Mouse (Mus musculus): ENCODE measurements at regions not wholly inside any gene's neighbourhood (a gene's known extent, or its start where the extent isn't known, plus 50 kb on each side); places are given as distances from the start of the nearest gene placed in this dataset.

- H3K27me3 ChIP-seq (replicated peaks) = no peaks in the 10 kb centered on the region
- 43% methylated on average over 6 of the region's 6 CpGs for WGBS
- H3K27ac ChIP-seq = no peak overlapping the region
- no peak overlapping the region for H3K9ac ChIP-seq
- H3K9me3 ChIP-seq = no peaks in the 10 kb centered on the region
- ATAC-seq (ENCODE audit: low FRiP score, low read depth) = no peak
- H3K4me3 ChIP-seq = no peak overlapping the region
- H3K4me2 ChIP-seq (replicated peaks) = no peak overlapping the region
- no peaks in the 10 kb centered on the region for H3K36me3 ChIP-seq
- H3K4me1 ChIP-seq = 0 out of 2 replicates have a peak, but pooled peaks cover 3% of the 10 kb centered on the region
Measured at GRCm38 (mm10) chr12:71401621-71402416, 92.1 kb downstream of the Dact1 start.

GRCm38 (mm10) chr12:71407294-71407693 is 97.6 kb downstream of the Dact1 start:
- no peak for ATAC-seq (ENCODE audit: low FRiP score, low read depth)
- Histone ChIP-seq H3K27ac (no peak overlapping the region), H3K9me3 (no peaks in the 10 kb centered on the region), H3K36me3 (no peaks in the 10 kb centered on the region), H3K27me3 (replicated peaks) (0 out of 2 replicates have a peak, but pooled peaks cover 3% of the 10 kb centered on the region), H3K4me3 (no peak overlapping the region), H3K4me1 (peaks cover 9% of the 10 kb centered on the region), H3K4me2 (replicated peaks) (no peak overlapping the region), H3K9ac (no peak overlapping the region)
- WGBS = 73% methylated on average over 3 of the region's 3 CpGs

- no peak for ATAC-seq (ENCODE audit: low FRiP score, low read depth)
- Histone ChIP-seq H3K27me3 (replicated peaks) (0 out of 2 replicates have a peak, but pooled peaks cover 3% of the 10 kb centered on the region), H3K36me3 (no peaks in the 10 kb centered on the region), H3K4me2 (replicated peaks) (no peak overlapping the region), H3K4me1 (peaks cover 9% of the 10 kb centered on the region), H3K4me3 (no peak overlapping the region), H3K9ac (no peak overlapping the region), H3K9me3 (no peaks in the 10 kb centered on the region), H3K27ac (no peak overlapping the region)
- WGBS = 15% methylated on average over 3 of the region's 3 CpGs
Measured at GRCm38 (mm10) chr12:71408396-71409050, 98.8 kb downstream of the Dact1 start.

- 85% methylated on average over 3 of the region's 3 CpGs for WGBS
- ATAC-seq (ENCODE audit: low FRiP score, low read depth) = no peak
- no peaks in the 10 kb centered on the region for H3K9me3 ChIP-seq
Measured at GRCm38 (mm10) chr12:71412331-71412730, 102.6 kb downstream of the Dact1 start.

GRCm38 (mm10) chr12:71416968-71417367 is 107.3 kb downstream of the Dact1 start:
- Histone ChIP-seq H3K27me3 (replicated peaks) (no peaks in the 10 kb centered on the region), H3K4me1 (no peaks in the 10 kb centered on the region), H3K36me3 (no peaks in the 10 kb centered on the region), H3K4me2 (replicated peaks) (no peak overlapping the region), H3K9me3 (no peaks in the 10 kb centered on the region), H3K4me3 (no peak overlapping the region), H3K9ac (no peak overlapping the region), H3K27ac (no peak overlapping the region)
- ATAC-seq (ENCODE audit: low FRiP score, low read depth) = no peak
- WGBS = 92% methylated on average over 2 of the region's 2 CpGs

More at GRCm38 (mm10) chr12:71412331-71412730, 102.6 kb downstream of the Dact1 start:
- H3K4me1 ChIP-seq = peaks cover 9% of the 10 kb centered on the region
- H3K4me3 ChIP-seq = no peak overlapping the region
- no peak overlapping the region for H3K9ac ChIP-seq
- 0 out of 2 replicates have a peak, but pooled peaks cover 2% of the 10 kb centered on the region for H3K27me3 ChIP-seq (replicated peaks)
- H3K4me2 ChIP-seq (replicated peaks) = no peak overlapping the region
- H3K36me3 ChIP-seq = no peaks in the 10 kb centered on the region
- no peak overlapping the region for H3K27ac ChIP-seq

GRCm38 (mm10) chr12:71418186-71418585 is 108.5 kb downstream of the Dact1 start:
- H3K4me3 ChIP-seq = no peak overlapping the region
- H3K27ac ChIP-seq = no peak overlapping the region
- H3K4me2 ChIP-seq (replicated peaks) = no peak overlapping the region
- no peaks in the 10 kb centered on the region for H3K27me3 ChIP-seq (replicated peaks)
- no peak overlapping the region for H3K9ac ChIP-seq
- no peak for ATAC-seq (ENCODE audit: low FRiP score, low read depth)
- no peaks in the 10 kb centered on the region for H3K4me1 ChIP-seq
- WGBS = 72% methylated on average over 7 of the region's 7 CpGs
- no peaks in the 10 kb centered on the region for H3K9me3 ChIP-seq
- no peaks in the 10 kb centered on the region for H3K36me3 ChIP-seq

- no peaks in the 10 kb centered on the region for H3K9me3 ChIP-seq
- no peaks in the 10 kb centered on the region for H3K36me3 ChIP-seq
- no peak overlapping the region for H3K4me3 ChIP-seq
- no peaks in the 10 kb centered on the region for H3K27me3 ChIP-seq (replicated peaks)
- WGBS = 78% methylated on average over 4 of the region's 4 CpGs
- no peaks in the 10 kb centered on the region for H3K4me1 ChIP-seq
- no peak overlapping the region for H3K27ac ChIP-seq
- ATAC-seq (ENCODE audit: low FRiP score, low read depth) = no peak
- no peak overlapping the region for H3K9ac ChIP-seq
- H3K4me2 ChIP-seq (replicated peaks) = no peak overlapping the region
Measured at GRCm38 (mm10) chr12:71419161-71419560, 109.5 kb downstream of the Dact1 start.

- no peak for ATAC-seq (ENCODE audit: low FRiP score, low read depth)
- Histone ChIP-seq H3K27ac (no peak overlapping the region), H3K4me1 (peaks cover 11% of the 10 kb centered on the region), H3K9ac (no peak overlapping the region), H3K4me2 (replicated peaks) (no peak overlapping the region), H3K9me3 (no peaks in the 10 kb centered on the region), H3K27me3 (replicated peaks) (no peaks in the 10 kb centered on the region), H3K36me3 (no peaks in the 10 kb centered on the region), H3K4me3 (no peak overlapping the region)
- 27% methylated on average over 10 of the region's 10 CpGs for WGBS
Measured at GRCm38 (mm10) chr12:71426023-71426719, 116.5 kb downstream of the Dact1 start.

- H3K4me1 ChIP-seq = peaks cover 11% of the 10 kb centered on the region
- no peak overlapping the region for H3K4me2 ChIP-seq (replicated peaks)
- ATAC-seq (ENCODE audit: low FRiP score, low read depth) = no peak
- WGBS = 88% methylated on average over 2 of the region's 2 CpGs
- no peak overlapping the region for H3K27ac ChIP-seq
- H3K27me3 ChIP-seq (replicated peaks) = no peaks in the 10 kb centered on the region
- H3K4me3 ChIP-seq = no peak overlapping the region
- H3K9ac ChIP-seq = no peak overlapping the region
- no peaks in the 10 kb centered on the region for H3K9me3 ChIP-seq
- H3K36me3 ChIP-seq = no peaks in the 10 kb centered on the region
Measured at GRCm38 (mm10) chr12:71427974-71428373, 118.3 kb downstream of the Dact1 start.

- 13% methylated on average over 13 of the region's 13 CpGs for WGBS
- Histone ChIP-seq H3K27ac (no peak overlapping the region), H3K9me3 (no peaks in the 10 kb centered on the region), H3K4me1 (peaks cover 27% of the 10 kb centered on the region), H3K36me3 (no peaks in the 10 kb centered on the region), H3K4me3 (no peak overlapping the region), H3K27me3 (replicated peaks) (no peaks in the 10 kb centered on the region), H3K4me2 (replicated peaks) (no peak overlapping the region), H3K9ac (no peak overlapping the region)
- ATAC-seq (ENCODE audit: low FRiP score, low read depth) = 0 out of 2 replicates have a peak, but pooled peaks have one; percentile 48
Measured at GRCm38 (mm10) chr12:71429561-71430200, 120.0 kb downstream of the Dact1 start.

- no peak overlapping the region for H3K9ac ChIP-seq
- no peak overlapping the region for H3K4me3 ChIP-seq
- 53% methylated on average over 11 of the region's 11 CpGs for WGBS
- no peaks in the 10 kb centered on the region for H3K9me3 ChIP-seq
- no peaks in the 10 kb centered on the region for H3K27me3 ChIP-seq (replicated peaks)
- ATAC-seq (ENCODE audit: low FRiP score, low read depth) = no peak
- no peak overlapping the region for H3K4me2 ChIP-seq (replicated peaks)
- no peaks in the 10 kb centered on the region for H3K36me3 ChIP-seq
- H3K27ac ChIP-seq = no peak overlapping the region
- H3K4me1 ChIP-seq = peaks cover 27% of the 10 kb centered on the region
Measured at GRCm38 (mm10) chr12:71430331-71430730, 120.6 kb downstream of the Dact1 start.

GRCm38 (mm10) chr12:71431116-71431515 is 121.4 kb downstream of the Dact1 start:
- peaks cover 27% of the 10 kb centered on the region for H3K4me1 ChIP-seq
- no peak for ATAC-seq (ENCODE audit: low FRiP score, low read depth)
- 63% methylated on average over 8 of the region's 8 CpGs for WGBS

More at GRCm38 (mm10) chr12:71431116-71431515, 121.4 kb downstream of the Dact1 start:
- no peaks in the 10 kb centered on the region for H3K36me3 ChIP-seq
- no peak overlapping the region for H3K4me3 ChIP-seq
- no peaks in the 10 kb centered on the region for H3K27me3 ChIP-seq (replicated peaks)
- no peak overlapping the region for H3K4me2 ChIP-seq (replicated peaks)
- H3K27ac ChIP-seq = no peak overlapping the region
- H3K9ac ChIP-seq = no peak overlapping the region
- H3K9me3 ChIP-seq = no peaks in the 10 kb centered on the region
